Mouse (Mus musculus) midbrain, postnatal 0 days (tissue): ENCODE results near the gene Syt16. TPM values are rescaled to one million over a fixed set of nuclear protein-coding genes. Genes with fewer than 3 reads are reported as not detected.

ENCODE experiments used
- ATAC-seq: fragments of 200-750 bp; cut with Nextera tagmentation; 2 replicates; pipeline ENCODE4 v1.8.0; 2017; ENCODE audit warnings: moderate number of reproducible peaks, mild to moderate bottlenecking, moderate TSS enrichment, moderate library complexity; ENCODE audit not compliant: low FRiP score
- DNase-seq: peaks from one replicate; pipeline ENCODE4 v3.0.0-alpha.2; 2015; ENCODE audit warnings: low spot score
- H3K27ac ChIP-seq: fragments of 300-500 bp; sonication (generic); 2 replicates; pipeline ENCODE4 v1.5.1; 2014; ENCODE audit warnings: low read depth, mild to moderate bottlenecking, low read length, mixed read lengths
- H3K27me3 ChIP-seq: fragments of 300-500 bp; sonication (generic); 2 replicates; pipeline ENCODE4 v1.6.1; 2014; ENCODE audit warnings: low read length, control low read depth, mixed read lengths; ENCODE audit not compliant: insufficient read depth
- H3K36me3 ChIP-seq: fragments of 300-500 bp; sonication (generic); 2 replicates; pipeline ENCODE4 v1.6.1; 2014; ENCODE audit warnings: low read length, control low read depth, mixed read lengths; ENCODE audit not compliant: insufficient read depth
- H3K4me1 ChIP-seq: fragments of 300-500 bp; sonication (generic); 2 replicates; pipeline ENCODE4 v1.6.1; 2014; ENCODE audit warnings: mild to moderate bottlenecking, control low read depth, antibody characterized with exemption, low read length, mixed read lengths; ENCODE audit not compliant: insufficient read depth
- H3K4me2 ChIP-seq: fragments of 300-500 bp; sonication (generic); 2 replicates; pipeline ENCODE4 v1.6.1; 2014; ENCODE audit warnings: low read depth, mild to moderate bottlenecking, low read length, mixed read lengths; ENCODE audit not compliant: poor library complexity, severe bottlenecking
- H3K4me3 ChIP-seq: fragments of 300-500 bp; sonication (generic); 2 replicates; pipeline ENCODE4 v1.5.1; 2014; ENCODE audit warnings: low read depth, mild to moderate bottlenecking, low read length, moderate library complexity
- H3K9ac ChIP-seq: fragments of 300-500 bp; sonication (generic); replicated peaks from 2 replicates; pipeline ENCODE4 v1.6.1; 2014; ENCODE audit warnings: mild to moderate bottlenecking, low read length, moderate library complexity, mixed read lengths; ENCODE audit not compliant: poor library complexity, severe bottlenecking
- H3K9me3 ChIP-seq: fragments of 300-500 bp; sonication (generic); 2 replicates; pipeline ENCODE4 v1.6.1; 2016; ENCODE audit warnings: low read length, control low read depth
- CTCF ChIP-seq: IDR thresholded peaks from 2 replicates; pipeline ENCODE4 v1.5.1; 2016; ENCODE audit warnings: antibody characterized with exemption, mild to moderate bottlenecking
- WGBS: fragments of 180-500 bp; shearing (Covaris S2); extraction: QIAGEN DNeasy Blood & Tissue Kit; methylation state at CpG from one replicate; pipeline ENCODE4 v1.1.7; 2014; 5-methylcytosine and 5-hydroxymethylcytosine counted together
- polyA plus RNA-seq: library from polyadenylated mRNA; unstranded; fragments of >200 nt; fragmentation: Nextera tagmentation; extraction: Ambion mirVana; gene quantifications from 2 replicates; pipeline ENCODE4 v1.2.1, GENCODE M21; 2015
- total RNA-seq: library from RNA; depleted of rRNA; stranded (reverse); fragments of >200 nt; gene quantifications from 2 replicates; pipeline ENCODE4 v1.2.3, GENCODE M21; 2014

The Syt16 gene
- total and polyA plus RNA-seq, 2 experiments from 2014 or later, result 77.3 to 95.2 TPM

DNA sequence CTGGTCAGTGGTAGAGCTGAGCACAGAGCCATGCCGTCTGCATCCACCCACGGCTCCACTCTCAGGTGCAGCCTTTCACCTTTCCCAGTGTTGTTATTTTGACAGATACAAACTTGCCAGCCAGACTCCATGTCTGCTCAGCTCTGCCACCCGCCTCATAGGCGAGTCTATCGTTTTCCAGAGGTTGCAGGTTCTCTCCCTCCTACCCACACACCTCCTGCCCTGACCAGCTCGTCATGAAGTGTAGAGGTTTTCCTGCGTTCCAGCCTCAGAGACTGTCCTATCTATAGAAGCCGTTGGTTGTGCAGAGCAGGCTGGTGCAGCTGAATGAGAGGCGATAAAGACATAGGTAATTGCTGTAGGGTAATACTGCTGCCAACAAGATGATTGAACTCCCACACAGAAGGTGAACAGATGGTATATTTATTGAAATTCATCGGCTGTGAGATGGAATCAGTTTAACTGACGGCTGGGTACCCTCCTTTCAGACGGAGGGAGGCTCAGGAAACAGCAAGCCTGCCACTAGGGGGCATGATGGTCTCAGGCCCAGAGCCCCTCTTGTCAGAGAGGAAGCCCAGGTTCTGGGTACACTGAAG, 58.0 kb downstream of the Syt16 start:
- Histone ChIP-seq H3K4me2 (no peak overlapping the region), H3K9ac (no peak overlapping the region), H3K27ac (no peak overlapping the region; the same call in 1 of the 2 replicates), H3K27me3 (no peaks in the 10 kb centered on the region), H3K9me3 (no peaks in the 10 kb centered on the region), H3K36me3 (no peaks in the 10 kb centered on the region), H3K4me1 (no peaks in the 10 kb centered on the region), H3K4me3 (no peak overlapping the region)
- 52% methylated on average over 12 of the region's 12 CpGs for WGBS
- ATAC-seq (peak; percentile 47; the same call in 1 of the 2 replicates), DNase-seq (peak; percentile 86)
- TF ChIP-seq CTCF, result peak; percentile 84

- Histone ChIP-seq H3K4me2 (no peak overlapping the region), H3K36me3 (no peaks in the 10 kb centered on the region), H3K27ac (no peak overlapping the region), H3K4me1 (no peaks in the 10 kb centered on the region), H3K9ac (no peak overlapping the region), H3K27me3 (no peaks in the 10 kb centered on the region), H3K9me3 (no peaks in the 10 kb centered on the region), H3K4me3 (no peak overlapping the region)
- no peak for ATAC-seq
- no peak for TF ChIP-seq CTCF
- 44% methylated on average over 2 of the region's 2 CpGs for WGBS
- peak; percentile 30 for DNase-seq
Observed at GRCm38 (mm10) chr12:74056162-74056561, 58.7 kb downstream of the Syt16 start.

- Histone ChIP-seq H3K4me2 (no peak overlapping the region), H3K4me3 (no peak overlapping the region), H3K9me3 (no peaks in the 10 kb centered on the region), H3K4me1 (no peaks in the 10 kb centered on the region), H3K27ac (no peak overlapping the region), H3K9ac (no peak overlapping the region), H3K36me3 (no peaks in the 10 kb centered on the region), H3K27me3 (no peaks in the 10 kb centered on the region)
- WGBS, result 79% methylated on average over 1 of the region's 1 CpGs
- ATAC-seq, result no peak
- TF ChIP-seq CTCF, result no peak
- DNase-seq, result no peak
Observed at GRCm38 (mm10) chr12:74062547-74062946, 65.1 kb downstream of the Syt16 start.

DNA sequence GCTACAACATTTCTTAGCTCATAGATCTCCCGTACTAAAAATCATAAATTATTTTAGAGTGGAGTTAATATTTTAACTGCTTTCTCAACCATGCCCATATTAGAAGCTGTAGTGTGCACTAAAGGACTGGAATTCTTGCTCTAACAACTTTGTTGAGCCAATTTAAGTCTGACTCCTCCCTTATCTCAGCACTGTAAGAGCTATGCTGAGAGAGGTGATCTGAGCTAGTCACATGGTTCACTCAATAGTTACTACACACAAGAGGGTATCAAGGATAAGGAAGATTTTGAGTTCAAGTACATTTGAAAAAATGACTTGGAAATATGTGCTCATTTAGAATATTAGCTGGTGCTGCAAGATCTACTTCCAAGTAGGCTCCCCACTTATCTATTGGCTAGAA, 71.5 kb downstream of the Syt16 start:
- H3K27me3 ChIP-seq, result no peaks in the 10 kb centered on the region
- H3K4me3 ChIP-seq, result no peak overlapping the region
- DNase-seq, result no peak
- H3K4me2 ChIP-seq, result no peak overlapping the region
- no peak overlapping the region for H3K9ac ChIP-seq
- H3K27ac ChIP-seq, result no peak overlapping the region
- ATAC-seq, result no peak
- no peaks in the 10 kb centered on the region for H3K9me3 ChIP-seq
- 88% methylated on average over 1 of the region's 1 CpGs for WGBS
- no peaks in the 10 kb centered on the region for H3K4me1 ChIP-seq
- TF ChIP-seq CTCF, result no peak
- H3K36me3 ChIP-seq, result no peaks in the 10 kb centered on the region

DNA sequence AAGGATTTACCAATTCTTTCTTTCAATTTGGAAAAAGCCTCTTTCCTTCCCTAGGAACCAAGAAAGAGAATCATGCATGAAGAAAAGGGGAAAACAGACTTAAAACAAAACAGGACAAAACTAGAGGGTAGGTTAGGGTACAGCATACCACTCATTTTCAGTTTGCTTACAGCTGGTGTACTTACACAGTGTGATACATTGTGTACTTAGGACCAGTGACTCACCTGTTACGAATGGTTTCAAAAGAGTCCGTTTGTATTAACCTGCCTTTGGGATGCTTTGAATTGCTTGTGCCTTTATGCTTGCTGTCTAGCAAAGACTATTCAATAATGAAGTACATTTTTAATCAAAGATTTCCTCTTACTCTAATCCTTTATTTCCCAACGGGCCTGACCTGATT, 78.1 kb downstream of the Syt16 start:
- Histone ChIP-seq H3K36me3 (no peaks in the 10 kb centered on the region), H3K4me2 (no peak overlapping the region), H3K4me1 (peaks cover 7% of the 10 kb centered on the region; the same call in 1 of the 2 replicates), H3K9me3 (no peaks in the 10 kb centered on the region), H3K9ac (no peak overlapping the region), H3K4me3 (no peak overlapping the region), H3K27ac (no peak overlapping the region), H3K27me3 (no peaks in the 10 kb centered on the region)
- 56% methylated on average over 3 of the region's 3 CpGs for WGBS
- DNase-seq, result peak; percentile 40
- TF ChIP-seq CTCF, result no peak
- ATAC-seq, result no peak

GRCm38 (mm10) chr12:74076091-74076490, 78.6 kb downstream of the Syt16 start:
- no peak for DNase-seq
- H3K9me3 ChIP-seq, result no peaks in the 10 kb centered on the region
- H3K9ac ChIP-seq, result no peak overlapping the region
- no peak overlapping the region for H3K27ac ChIP-seq
- H3K4me1 ChIP-seq, result peaks cover 7% of the 10 kb centered on the region; the same call in 1 of the 2 replicates
- no peaks in the 10 kb centered on the region for H3K36me3 ChIP-seq
- H3K27me3 ChIP-seq, result no peaks in the 10 kb centered on the region
- no peak for ATAC-seq
- H3K4me3 ChIP-seq, result no peak overlapping the region
- WGBS, result 62% methylated on average over 4 of the region's 4 CpGs
- no peak for TF ChIP-seq CTCF
- H3K4me2 ChIP-seq, result no peak overlapping the region
